Mouse (Mus musculus): Measurements from ENCODE around the gene Grin2d. TPM values are rescaled to one million over a fixed set of nuclear protein-coding genes. Genes with fewer than 3 reads are reported as not detected.

The Grin2d gene
- total and polyA plus RNA-seq, 2 experiments from 2014 or later = 4.4 to 37.8 TPM

- H3K27ac ChIP-seq = no peak overlapping the region
- TF ChIP-seq CTCF (IDR thresholded peaks at IDR 0.05; ENCODE audit: low read depth) = no peak
- no peak for DNase-seq (ENCODE audit: low spot score)
- H3K9me3 ChIP-seq (ENCODE audit: low read length) = no peaks in the 10 kb centered on the region
- H3K9ac ChIP-seq (replicated peaks; ENCODE audit: low read length) = no peak overlapping the region
- no peak for ATAC-seq
- no peaks in the 10 kb centered on the region for H3K36me3 ChIP-seq (ENCODE audit: insufficient read depth, low read length)
- H3K27me3 ChIP-seq (ENCODE audit: insufficient read depth, low read length) = no peaks in the 10 kb centered on the region
- WGBS = 73% methylated on average over 4 of the region's 4 CpGs
- H3K4me2 ChIP-seq (ENCODE audit: low read depth, low read length) = no peak overlapping the region
- H3K4me1 ChIP-seq (ENCODE audit: insufficient read depth, low read length) = peaks cover 6% of the 10 kb centered on the region; the same call in 1 of the 2 replicates
- H3K4me3 ChIP-seq (ENCODE audit: low read length) = no peak overlapping the region
These were observed 95.9 kb downstream of the Grin2d start for GRCm38 (mm10) chr7:45782271-45782670.

Other genes with a start within 250 kb of the Grin2d start
- gene Mamstr, start 238.4 kb downstream of the Grin2d start, total RNA-seq (2014; rRNA removed) = 3.3 and 3.6 TPM in 2 replicates
- 2.9 and 3.9 TPM in 2 replicates for gene Mamstr, start 238.4 kb downstream of the Grin2d start, polyA plus RNA-seq (2015; fragmentation: Nextera tagmentation; extraction: Ambion mirVana)
- 0.32 TPM in 1 of 2 replicates, not detected in the other for gene Fut2, start 212.0 kb downstream of the Grin2d start, total RNA-seq (2014; rRNA removed)
- gene Fut2, start 212.0 kb downstream of the Grin2d start, polyA plus RNA-seq (2015; fragmentation: Nextera tagmentation; extraction: Ambion mirVana) = 0.15 and 0.67 TPM in 2 replicates
- 0.94 TPM in 1 of 2 replicates, not detected in the other for gene Ntn5, start 194.4 kb downstream of the Grin2d start, total RNA-seq (2014; rRNA removed)
- 0.68 and 0.80 TPM in 2 replicates for gene Ntn5, start 194.4 kb downstream of the Grin2d start, polyA plus RNA-seq (2015; fragmentation: Nextera tagmentation; extraction: Ambion mirVana)
- gene Sec1, start 184.0 kb downstream of the Grin2d start, total RNA-seq (2014; rRNA removed) = 0.68 and 0.79 TPM in 2 replicates
- 0.35 and 0.48 TPM in 2 replicates for gene Sec1, start 184.0 kb downstream of the Grin2d start, polyA plus RNA-seq (2015; fragmentation: Nextera tagmentation; extraction: Ambion mirVana)
- gene Car11, start 178.5 kb downstream of the Grin2d start, total RNA-seq (2014; rRNA removed) = 89.4 and 91.0 TPM in 2 replicates
- 76.9 and 78.2 TPM in 2 replicates for gene Car11, start 178.5 kb downstream of the Grin2d start, polyA plus RNA-seq (2015; fragmentation: Nextera tagmentation; extraction: Ambion mirVana)
- gene Dbp, start 173.3 kb downstream of the Grin2d start, total RNA-seq (2014; rRNA removed) = 4.2 and 12.2 TPM in 2 replicates
- 4.6 and 5.3 TPM in 2 replicates for gene Dbp, start 173.3 kb downstream of the Grin2d start, polyA plus RNA-seq (2015; fragmentation: Nextera tagmentation; extraction: Ambion mirVana)
- 999 and 1,175 TPM in 2 replicates for gene Rpl18, start 162.9 kb downstream of the Grin2d start, total RNA-seq (2014; rRNA removed)
- gene Rpl18, start 162.9 kb downstream of the Grin2d start, polyA plus RNA-seq (2015; fragmentation: Nextera tagmentation; extraction: Ambion mirVana) = 519 and 535 TPM in 2 replicates
- 27.4 and 31.6 TPM in 2 replicates for gene Sphk2, start 160.4 kb downstream of the Grin2d start, total RNA-seq (2014; rRNA removed)
- 17.8 and 18.5 TPM in 2 replicates for gene Sphk2, start 160.4 kb downstream of the Grin2d start, polyA plus RNA-seq (2015; fragmentation: Nextera tagmentation; extraction: Ambion mirVana)
- gene Fam83e, start 157.2 kb downstream of the Grin2d start, total RNA-seq (2014; rRNA removed) = 0.11 and 0.16 TPM in 2 replicates
- 0.09 and 0.25 TPM in 2 replicates for gene Fam83e, start 157.2 kb downstream of the Grin2d start, polyA plus RNA-seq (2015; fragmentation: Nextera tagmentation; extraction: Ambion mirVana)
- gene Spaca4, start 152.6 kb downstream of the Grin2d start, total RNA-seq (2014; rRNA removed) = not detected in 2 replicates
- not detected in 2 replicates for gene Spaca4, start 152.6 kb downstream of the Grin2d start, polyA plus RNA-seq (2015; fragmentation: Nextera tagmentation; extraction: Ambion mirVana)
- 125 and 133 TPM in 2 replicates for gene Lmtk3, start 94.6 kb downstream of the Grin2d start, total RNA-seq (2014; rRNA removed)
- 13.6 and 13.9 TPM in 2 replicates for gene Lmtk3, start 94.6 kb downstream of the Grin2d start, polyA plus RNA-seq (2015; fragmentation: Nextera tagmentation; extraction: Ambion mirVana)
- 4.7 and 12.1 TPM in 2 replicates for gene Sult2b1, start 93.7 kb downstream of the Grin2d start, total RNA-seq (2014; rRNA removed)
- 5.7 and 7.4 TPM in 2 replicates for gene Sult2b1, start 93.7 kb downstream of the Grin2d start, polyA plus RNA-seq (2015; fragmentation: Nextera tagmentation; extraction: Ambion mirVana)
- gene Cyth2, start 63.8 kb downstream of the Grin2d start, total RNA-seq (2014; rRNA removed) = 176 and 221 TPM in 2 replicates
- 209 and 216 TPM in 2 replicates for gene Cyth2, start 63.8 kb downstream of the Grin2d start, polyA plus RNA-seq (2015; fragmentation: Nextera tagmentation; extraction: Ambion mirVana)
- gene Kcnj14, start 53.6 kb downstream of the Grin2d start, total RNA-seq (2014; rRNA removed) = 0.97 and 1.4 TPM in 2 replicates
- 0.89 and 1.2 TPM in 2 replicates for gene Kcnj14, start 53.6 kb downstream of the Grin2d start, polyA plus RNA-seq (2015; fragmentation: Nextera tagmentation; extraction: Ambion mirVana)
- 29.1 and 34.6 TPM in 2 replicates for gene Grwd1, start 47.4 kb downstream of the Grin2d start, total RNA-seq (2014; rRNA removed)
- 44.6 and 48.6 TPM in 2 replicates for gene Grwd1, start 47.4 kb downstream of the Grin2d start, polyA plus RNA-seq (2015; fragmentation: Nextera tagmentation; extraction: Ambion mirVana)
- 161 and 196 TPM in 2 replicates for gene Kdelr1, start 5.6 kb downstream of the Grin2d start, total RNA-seq (2014; rRNA removed)
- gene Kdelr1, start 5.6 kb downstream of the Grin2d start, polyA plus RNA-seq (2015; fragmentation: Nextera tagmentation; extraction: Ambion mirVana) = 45.9 and 50.2 TPM in 2 replicates
- not detected in 2 replicates for gene Syngr4, start 18.3 kb upstream of the Grin2d start, total RNA-seq (2014; rRNA removed)
- 0.19 and 0.51 TPM in 2 replicates for gene Syngr4, start 18.3 kb upstream of the Grin2d start, polyA plus RNA-seq (2015; fragmentation: Nextera tagmentation; extraction: Ambion mirVana)
- 39.2 and 48.8 TPM in 2 replicates for gene Tmem143, start 18.6 kb upstream of the Grin2d start, total RNA-seq (2014; rRNA removed)
- 4.6 and 6.8 TPM in 2 replicates for gene Tmem143, start 18.6 kb upstream of the Grin2d start, polyA plus RNA-seq (2015; fragmentation: Nextera tagmentation; extraction: Ambion mirVana)
- 4.9 and 15.3 TPM in 2 replicates for gene Emp3, start 43.0 kb upstream of the Grin2d start, total RNA-seq (2014; rRNA removed)
- 33.4 and 45.2 TPM in 2 replicates for gene Emp3, start 43.0 kb upstream of the Grin2d start, polyA plus RNA-seq (2015; fragmentation: Nextera tagmentation; extraction: Ambion mirVana)
- gene Ccdc114, start 45.7 kb upstream of the Grin2d start, total RNA-seq (2014; rRNA removed) = 6.8 and 7.5 TPM in 2 replicates
- gene Ccdc114, start 45.7 kb upstream of the Grin2d start, polyA plus RNA-seq (2015; fragmentation: Nextera tagmentation; extraction: Ambion mirVana) = 7.8 and 10.6 TPM in 2 replicates
- gene Abcc6, start 151.9 kb upstream of the Grin2d start, total RNA-seq (2014; rRNA removed) = 0.58 and 1.2 TPM in 2 replicates
- gene Abcc6, start 151.9 kb upstream of the Grin2d start, polyA plus RNA-seq (2015; fragmentation: Nextera tagmentation; extraction: Ambion mirVana) = 0.55 and 0.64 TPM in 2 replicates
- 53.6 and 61.5 TPM in 2 replicates for gene Nomo1, start 155.3 kb upstream of the Grin2d start, total RNA-seq (2014; rRNA removed)
- gene Nomo1, start 155.3 kb upstream of the Grin2d start, polyA plus RNA-seq (2015; fragmentation: Nextera tagmentation; extraction: Ambion mirVana) = 36.9 and 37.9 TPM in 2 replicates
- 13.2 and 18.7 TPM in 2 replicates for gene Kcnj11, start 222.4 kb upstream of the Grin2d start, total RNA-seq (2014; rRNA removed)
- 2.4 and 3.0 TPM in 2 replicates for gene Kcnj11, start 222.4 kb upstream of the Grin2d start, polyA plus RNA-seq (2015; fragmentation: Nextera tagmentation; extraction: Ambion mirVana)

All from hindbrain, postnatal 0 days (tissue).